Mouse (Mus musculus) E14TG2a.4 (cell line): ENCODE measurements around the gene Idh1.

Source experiments
- H3K27me3 ChIP-seq: 2 replicates; pipeline ENCODE4 v1.6.1; 2014; ENCODE audit warnings: low read length, control low read depth; ENCODE audit not compliant: insufficient read depth
- H3K36me3 ChIP-seq: 2 replicates; pipeline ENCODE4 v1.6.1; 2014; ENCODE audit warnings: low read length, control low read depth; ENCODE audit not compliant: insufficient read depth
- H3K4me1 ChIP-seq: replicated peaks from 2 replicates; pipeline ENCODE4 v1.6.1; 2014; ENCODE audit warnings: low read depth, low read length, control low read depth
- H3K4me3 ChIP-seq: replicated peaks from 2 replicates; pipeline ENCODE4 v1.5.1; 2014; ENCODE audit warnings: mild to moderate bottlenecking, low read length
- H3K9me3 ChIP-seq: 2 replicates; pipeline ENCODE4 v1.6.1; 2014; ENCODE audit warnings: low read length, control low read depth
- CTCF ChIP-seq: conservative IDR thresholded peaks from 2 replicates; pipeline ENCODE4 v1.5.1; 2014; ENCODE audit warnings: low read length
- NANOG ChIP-seq: IDR thresholded peaks from 2 replicates; pipeline ENCODE4 v1.6.1; 2014; ENCODE audit warnings: borderline replicate concordance, low read length, mixed read lengths
- POU5F1 ChIP-seq: IDR thresholded peaks from 2 replicates; pipeline ENCODE4 v1.6.1; 2014; ENCODE audit warnings: low read length, borderline replicate concordance

Idh1 gene

DNA sequence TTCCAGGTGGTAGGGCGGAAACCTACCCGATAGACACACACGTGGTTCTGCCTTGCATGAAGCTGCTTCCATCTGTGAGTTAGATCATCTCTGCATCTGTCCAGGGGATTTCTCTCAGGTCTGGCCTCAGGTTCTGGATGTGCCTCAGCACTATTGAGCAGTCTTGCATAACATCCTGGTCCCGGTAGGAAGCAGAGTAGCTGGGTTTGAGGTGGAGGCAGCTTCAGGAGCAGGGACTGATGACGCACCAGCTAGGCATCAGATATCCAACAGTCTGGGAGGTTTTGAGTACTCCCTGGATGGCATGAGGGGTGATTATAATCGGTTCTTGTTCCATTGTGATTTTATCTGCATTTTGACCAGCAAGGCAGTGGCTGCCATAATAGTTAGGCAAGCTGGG lies 48.7 kb downstream of the Idh1 start:
- TF ChIP-seq CTCF (no peak), NANOG (no peak), POU5F1 (no peak)
- H3K9me3 ChIP-seq, result peaks cover 8% of the 10 kb centered on the region
- no peaks in the 10 kb centered on the region for H3K4me1 ChIP-seq
- no peaks in the 10 kb centered on the region for H3K36me3 ChIP-seq
- H3K4me3 ChIP-seq, result no peak overlapping the region
- no peaks in the 10 kb centered on the region for H3K27me3 ChIP-seq

DNA sequence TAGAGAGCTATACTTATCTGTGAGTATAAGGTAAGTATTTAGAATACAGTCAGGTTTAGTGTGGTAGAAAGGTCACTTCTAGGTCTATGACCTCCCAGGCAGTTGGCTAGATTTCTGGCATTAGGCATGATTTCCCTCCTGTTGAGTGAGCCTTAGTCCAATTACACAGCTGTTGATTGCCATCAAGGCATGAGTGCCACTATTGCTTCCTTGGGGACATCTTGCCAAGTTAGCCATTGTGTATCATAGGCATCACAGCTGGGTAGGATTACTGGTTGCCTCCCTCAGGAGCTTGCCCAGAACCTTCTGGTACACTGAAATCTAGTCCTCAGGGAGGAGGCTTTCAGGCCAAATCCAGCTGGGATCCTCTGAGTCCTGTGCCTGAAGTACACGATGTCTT lies 53.5 kb downstream of the Idh1 start:
- no peak for TF ChIP-seq CTCF
- no peak for TF ChIP-seq POU5F1
- TF ChIP-seq NANOG, result no peak
- Histone ChIP-seq H3K36me3 (no peaks in the 10 kb centered on the region), H3K4me3 (no peak overlapping the region), H3K4me1 (no peaks in the 10 kb centered on the region), H3K9me3 (no peaks in the 10 kb centered on the region), H3K27me3 (no peaks in the 10 kb centered on the region)

DNA sequence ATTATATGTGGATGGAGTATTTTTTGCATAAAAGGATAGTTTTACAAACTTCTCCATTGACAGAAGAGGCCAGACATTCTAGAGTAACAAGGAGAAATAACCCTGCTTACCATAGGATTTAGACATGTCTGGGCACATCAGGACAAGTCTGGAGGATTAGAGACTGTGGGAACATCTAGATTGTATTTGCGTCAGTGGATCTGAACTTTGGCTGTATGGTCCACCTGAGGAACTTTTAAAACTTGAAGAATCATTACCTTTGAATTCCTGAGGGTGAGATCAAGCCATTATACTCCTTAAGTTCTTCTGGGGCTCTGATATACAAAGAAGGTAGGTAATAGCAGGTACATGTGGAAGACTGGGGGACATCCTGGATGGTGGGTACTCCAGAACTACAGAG lies 54.6 kb downstream of the Idh1 start:
- Histone ChIP-seq H3K4me3 (no peak overlapping the region), H3K9me3 (no peaks in the 10 kb centered on the region), H3K36me3 (no peaks in the 10 kb centered on the region), H3K4me1 (no peaks in the 10 kb centered on the region), H3K27me3 (no peaks in the 10 kb centered on the region)
- TF ChIP-seq NANOG, result no peak
- no peak for TF ChIP-seq CTCF
- no peak for TF ChIP-seq POU5F1

DNA sequence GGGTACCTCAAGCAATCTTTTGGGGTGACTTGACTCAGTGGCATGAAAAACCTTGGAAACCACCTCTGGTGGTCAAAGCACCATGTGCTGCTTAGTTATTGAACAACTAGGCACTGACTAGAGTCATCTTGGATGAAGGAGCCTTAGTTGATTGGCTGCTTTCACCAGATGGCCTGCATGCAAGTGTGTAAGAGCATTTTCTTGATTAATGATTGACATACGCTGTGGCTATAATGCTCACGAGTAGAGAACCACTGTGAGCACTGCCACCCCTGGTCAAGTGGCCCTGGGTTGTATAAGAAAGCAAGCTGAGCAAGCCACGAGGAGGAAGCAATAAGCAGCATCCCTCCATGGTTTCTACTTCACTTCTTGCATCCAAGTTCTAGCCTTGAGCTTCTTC lies 56.1 kb downstream of the Idh1 start:
- no peak overlapping the region for H3K4me3 ChIP-seq

DNA sequence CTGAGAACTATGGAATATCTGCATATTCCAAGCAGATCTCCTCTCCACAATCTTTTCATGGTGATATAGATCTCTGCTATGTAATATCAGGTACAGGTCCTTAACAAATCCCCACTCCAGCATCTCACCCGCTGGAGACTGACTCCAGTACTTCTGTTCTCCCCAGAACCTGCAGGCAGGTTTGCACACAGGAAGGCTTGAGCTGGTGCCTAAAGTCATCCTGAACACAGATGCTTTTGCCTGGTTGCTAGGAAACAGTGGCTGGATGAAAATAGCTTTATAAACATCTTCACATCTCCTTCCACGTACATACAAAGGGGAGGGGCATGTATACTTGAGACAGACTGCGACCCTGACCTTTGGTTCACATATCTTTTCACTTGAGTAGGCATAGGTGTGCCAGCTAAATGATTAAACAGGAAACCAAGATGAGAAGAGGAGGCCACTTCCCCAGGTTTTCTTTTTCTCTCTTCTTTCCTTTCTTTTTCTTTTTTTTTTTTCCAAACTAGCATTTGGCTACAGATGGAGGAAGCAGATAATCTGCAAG lies 56.6 kb downstream of the Idh1 start:
- H3K4me1 ChIP-seq, result no peaks in the 10 kb centered on the region
- TF ChIP-seq CTCF (no peak), NANOG (no peak), POU5F1 (no peak)
- H3K4me3 ChIP-seq, result no peak overlapping the region
- H3K27me3 ChIP-seq, result no peaks in the 10 kb centered on the region
- H3K36me3 ChIP-seq, result no peaks in the 10 kb centered on the region
- H3K9me3 ChIP-seq, result no peaks in the 10 kb centered on the region

More for the DNA sequence above, 56.1 kb downstream of the Idh1 start:
- Histone ChIP-seq H3K4me1 (no peaks in the 10 kb centered on the region), H3K27me3 (no peaks in the 10 kb centered on the region), H3K9me3 (no peaks in the 10 kb centered on the region), H3K36me3 (no peaks in the 10 kb centered on the region)
- no peak for TF ChIP-seq CTCF
- TF ChIP-seq NANOG, result no peak
- TF ChIP-seq POU5F1, result no peak

DNA sequence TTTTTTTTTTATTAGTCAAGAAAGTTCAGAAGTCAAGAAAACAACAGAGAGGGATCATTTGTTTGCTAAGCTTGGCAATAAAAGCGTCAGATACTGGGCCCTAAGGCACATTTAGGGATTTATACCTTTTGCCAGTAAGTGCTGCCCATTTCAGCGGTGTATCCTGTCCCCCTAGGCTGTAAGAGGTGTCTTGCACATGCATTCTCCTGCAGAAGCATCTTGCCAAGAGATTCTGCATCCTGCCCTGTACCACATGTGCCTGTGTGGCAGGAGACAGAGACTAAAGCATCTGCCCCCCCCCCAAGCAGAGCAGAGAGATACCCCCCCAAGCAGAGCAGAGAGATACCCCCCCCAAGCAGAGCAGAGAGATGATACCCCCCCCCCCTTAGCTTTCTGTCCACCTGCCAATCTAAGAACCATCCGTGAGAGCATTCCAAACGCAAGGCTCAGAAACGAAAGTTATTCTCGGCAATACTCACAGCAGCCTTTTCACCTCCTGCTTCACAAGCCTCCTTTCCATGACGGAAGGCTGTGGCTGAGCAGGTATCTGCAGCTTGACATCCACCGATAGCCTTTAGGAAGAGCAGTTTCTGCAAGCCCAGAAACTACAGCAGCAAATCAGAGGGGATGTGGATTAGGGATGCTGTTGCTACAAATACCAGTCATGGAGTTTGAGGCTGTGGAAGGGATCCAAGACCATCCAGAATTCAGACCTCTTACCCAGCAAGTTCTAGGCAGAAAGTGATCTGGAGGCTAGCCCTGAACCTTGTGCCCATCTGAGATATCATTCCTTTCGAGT lies 63.5 kb downstream of the Idh1 start, which contains the start of gene D630023F18Rik:
Gene D630023F18Rik, minus strand, starts transcription at position 641 of the 799 bp plus-strand sequence.
- Histone ChIP-seq H3K27me3 (no peaks in the 10 kb centered on the region), H3K4me3 (no peak within 1 kb of the TSS), H3K36me3 (no peaks in the 10 kb centered on the region), H3K4me1 (peaks cover 8% of the 10 kb centered on the region), H3K9me3 (no peaks in the 10 kb centered on the region)
- TF ChIP-seq NANOG, result no peak
- no peak for TF ChIP-seq POU5F1
- no peak for TF ChIP-seq CTCF

DNA sequence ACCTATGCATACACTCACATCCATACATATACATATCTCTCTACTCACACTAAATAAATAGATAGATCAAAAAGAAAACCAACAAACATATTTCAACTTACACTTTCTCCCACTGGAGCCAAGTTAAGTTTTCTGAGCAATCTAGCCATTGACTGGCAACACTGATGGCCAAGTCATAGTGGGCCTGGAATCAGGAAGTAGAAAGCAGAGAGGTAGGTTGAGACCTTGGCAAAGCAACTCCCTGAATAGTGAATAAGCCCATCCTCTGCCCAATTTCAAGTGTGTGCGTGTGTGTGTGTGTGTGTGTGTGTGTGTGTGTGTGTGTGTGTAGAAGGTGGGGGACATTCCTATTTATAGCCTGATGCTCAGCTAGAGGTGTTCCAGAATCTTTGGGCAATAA lies 66.9 kb downstream of the Idh1 start, which contains the start of gene Gm28845:
Gene Gm28845, minus strand, starts transcription at position 121 of the 400 bp plus-strand sequence.
- Histone ChIP-seq H3K4me3 (no peak within 1 kb of the TSS), H3K9me3 (no peaks in the 10 kb centered on the region), H3K36me3 (no peaks in the 10 kb centered on the region), H3K27me3 (no peaks in the 10 kb centered on the region), H3K4me1 (peaks cover 8% of the 10 kb centered on the region)
- TF ChIP-seq CTCF, result no peak
- no peak for TF ChIP-seq POU5F1
- TF ChIP-seq NANOG, result no peak

DNA sequence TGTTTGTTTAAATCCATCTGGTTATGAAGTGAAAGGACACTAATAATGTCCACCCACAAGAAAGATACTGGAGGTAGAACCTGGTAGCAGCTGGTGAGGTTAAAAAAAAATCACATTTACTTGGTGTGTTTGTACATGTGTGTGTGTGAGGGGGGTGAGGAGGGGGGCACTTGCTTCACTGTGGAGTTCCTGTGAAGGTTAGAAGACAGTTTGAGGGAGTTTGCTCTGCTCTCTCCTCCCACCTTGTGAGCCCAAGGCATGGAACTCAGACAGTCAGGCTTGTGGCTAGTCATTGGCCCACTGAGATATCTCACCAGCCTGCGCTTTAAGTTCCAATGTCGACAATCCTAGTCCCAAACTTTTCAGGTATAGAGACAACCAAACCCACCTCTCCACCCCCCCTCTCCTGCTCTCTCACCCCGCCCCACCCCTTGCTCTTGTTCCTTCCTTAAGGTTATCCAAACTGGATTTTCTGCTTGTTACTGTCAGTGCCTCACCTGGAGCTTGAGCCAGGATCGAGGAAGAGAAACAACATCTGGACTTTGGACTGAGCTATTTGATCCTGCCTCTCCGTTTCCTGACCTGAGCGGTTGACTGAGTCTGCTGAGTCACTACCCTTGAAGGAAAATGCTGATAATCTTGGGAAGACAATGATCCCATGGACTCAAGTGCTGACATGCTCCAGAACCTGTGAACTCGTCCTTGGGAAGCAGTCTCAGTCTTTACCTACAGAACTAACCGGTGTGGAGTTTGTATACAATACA lies 68.0 kb downstream of the Idh1 start:
- TF ChIP-seq NANOG, result no peak
- no peak for TF ChIP-seq CTCF
- TF ChIP-seq POU5F1, result no peak
- H3K9me3 ChIP-seq, result no peaks in the 10 kb centered on the region
- H3K4me3 ChIP-seq, result no peak overlapping the region

More for the DNA sequence above, 68.0 kb downstream of the Idh1 start:
- Histone ChIP-seq H3K36me3 (no peaks in the 10 kb centered on the region), H3K4me1 (peaks cover 12% of the 10 kb centered on the region), H3K27me3 (no peaks in the 10 kb centered on the region)
